8 mouse cellular contexts compared by ENCODE assay signal in the genomic region with DNA sequence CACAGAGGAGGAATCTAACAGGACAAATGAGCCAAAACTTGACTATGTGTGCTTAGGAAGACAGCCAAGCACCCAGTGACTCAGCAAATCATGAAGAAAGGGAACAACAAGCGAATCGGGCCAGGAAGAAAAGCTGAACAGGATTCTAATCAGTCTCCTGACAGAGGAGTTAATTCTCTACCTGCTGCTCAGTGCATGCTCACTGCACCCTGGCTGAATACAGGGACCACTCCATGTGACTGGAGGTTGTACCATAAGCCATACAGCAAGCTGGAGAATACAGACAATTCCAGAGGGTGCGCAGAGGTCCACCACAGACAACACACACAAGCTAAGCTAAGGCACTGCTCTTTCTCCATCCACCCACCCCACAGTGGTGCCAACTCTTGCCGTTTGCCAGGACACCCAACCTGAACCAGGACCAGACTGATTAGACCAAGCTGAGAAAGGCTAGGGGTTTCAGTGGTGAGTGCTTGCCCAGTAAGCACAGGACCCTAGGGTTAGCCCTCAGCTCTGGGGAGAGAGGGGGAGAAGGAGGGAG. TPM values are rescaled to one million over a fixed set of nuclear protein-coding genes. Genes with fewer than 3 reads are reported as not detected.
DNase-seq lines count a peak whose midpoint lies in the region; ATAC-seq and TF ChIP-seq lines count a peak whose summit lies in the region.

No protein-coding gene starts in this region.

- peak; percentile 84 to 92 for DNase-seq in adrenal gland, adult (ENCODE audit: inconsistent age in 2 of 2, low spot score in 1 of 2)
- DNase-seq in adrenal gland, postnatal 4 days (ENCODE audit: low spot score in 2 of 2), result no peak
- DNase-seq in ES-E14 (ENCODE audit: low read depth, low spot score), result no peak
- peak; percentile 24 to 44 for DNase-seq in frontal cortex, postnatal 25 days (ENCODE audit: low spot score in 2 of 2)
- DNase-seq in kidney, postnatal 0 days (ENCODE audit: low spot score), result peak; percentile 70
- DNase-seq in lung, adult 18-20 months, result peak; percentile 87 to 90
- no peak for DNase-seq in cerebellum, postnatal 25 days

- WGBS in kidney, postnatal 0 days, result 65% methylated on average over 4 of the region's 4 CpGs
- 69% methylated on average over 4 of the region's 4 CpGs for WGBS in intestine, postnatal 0 days

- H3K9ac ChIP-seq in ES-E14 (ENCODE audit: insufficient read depth, low read depth, low read length, poor library complexity, severe bottlenecking), result no peak overlapping the region
- H3K9ac ChIP-seq in kidney, postnatal 0 days (ENCODE audit: low read depth, low read length), result no peak overlapping the region
- no peak overlapping the region for H3K9ac ChIP-seq in intestine, postnatal 0 days (ENCODE audit: low read depth, low read length)

- in situ Hi-C loops in ES-E14 (cut with MboI; ENCODE audit: low sequenced_read_pairs in 2 of 2, unreplicated experiment in 2 of 2), result no loop called here

- no peak overlapping the region for H3K4me2 ChIP-seq in kidney, postnatal 0 days (ENCODE audit: low read length)
- H3K4me2 ChIP-seq in intestine, postnatal 0 days (replicated peaks; ENCODE audit: low read depth), result no peak overlapping the region

- no peak overlapping the region for H3K4me3 ChIP-seq in ES-E14 (ENCODE audit: insufficient read depth in 1 of 2, low read depth in 1 of 2, low read length in 2 of 2, poor library complexity in 1 of 2, severe bottlenecking in 1 of 2)
- H3K4me3 ChIP-seq in kidney, postnatal 0 days (replicated peaks; ENCODE audit: low read depth, low read length), result no peak overlapping the region
- H3K4me3 ChIP-seq in intestine, postnatal 0 days (ENCODE audit: low read depth, low read length), result no peak overlapping the region

- H3K4me1 ChIP-seq in ES-E14 (ENCODE audit: control insufficient read depth in 2 of 2, insufficient read depth in 2 of 2, low read length in 2 of 2, poor library complexity in 1 of 2), result peaks cover 6 to 12% of the 10 kb centered on the region in 2 experiments; a peak in 2 of 4 replicates
- H3K4me1 ChIP-seq in kidney, postnatal 0 days (replicated peaks; ENCODE audit: insufficient read depth, low read length), result peaks cover 15% of the 10 kb centered on the region
- H3K4me1 ChIP-seq in intestine, postnatal 0 days (replicated peaks; ENCODE audit: control insufficient read depth, insufficient read depth, low read length), result 0 out of 2 replicates have a peak, but pooled peaks cover 1% of the 10 kb centered on the region

- no peak for ATAC-seq in kidney, postnatal 0 days (replicated peaks; ENCODE audit: low FRiP score, low read depth)
- no peak for ATAC-seq in intestine, postnatal 0 days

- H3K9me3 ChIP-seq in ES-E14 (ENCODE audit: control insufficient read depth, insufficient read depth, low read depth, low read length), result no peaks in the 10 kb centered on the region
- no peaks in the 10 kb centered on the region for H3K9me3 ChIP-seq in kidney, postnatal 0 days (replicated peaks; ENCODE audit: low read length)
- no peaks in the 10 kb centered on the region for H3K9me3 ChIP-seq in intestine, postnatal 0 days (ENCODE audit: control insufficient read depth)

- H3K36me3 ChIP-seq in ES-E14 (ENCODE audit: control insufficient read depth, insufficient read depth, low read length, poor library complexity, severe bottlenecking), result no peaks in the 10 kb centered on the region; the same call in 1 of the 2 replicates
- H3K36me3 ChIP-seq in kidney, postnatal 0 days (ENCODE audit: insufficient read depth, low read length), result no peaks in the 10 kb centered on the region
- no peaks in the 10 kb centered on the region for H3K36me3 ChIP-seq in intestine, postnatal 0 days (ENCODE audit: control insufficient read depth, insufficient read depth)

- no peak overlapping the region for H3K27ac ChIP-seq in ES-E14 (ENCODE audit: insufficient read depth, low read depth, low read length, poor library complexity, severe bottlenecking)
- H3K27ac ChIP-seq in kidney, postnatal 0 days, result no peak overlapping the region
- no peak overlapping the region for H3K27ac ChIP-seq in intestine, postnatal 0 days (ENCODE audit: low read depth, low read length)

- no peaks in the 10 kb centered on the region for H3K27me3 ChIP-seq in kidney, postnatal 0 days (ENCODE audit: insufficient read depth, low read length)
- no peaks in the 10 kb centered on the region for H3K27me3 ChIP-seq in intestine, postnatal 0 days (replicated peaks; ENCODE audit: control insufficient read depth, insufficient read depth, low read length)

- TF ChIP-seq CTCF in kidney, postnatal 0 days (IDR thresholded peaks at IDR 0.05; ENCODE audit: low read depth), result no peak
- no peak for TF ChIP-seq CTCF in intestine, postnatal 0 days (IDR thresholded peaks at IDR 0.05; ENCODE audit: low read depth)

TF ChIP-seq in ES-E14, 5 proteins besides CTCF, POLR2A, EP300 and RAD21:
- TF ChIP-seq CHD2 (IDR thresholded peaks at IDR 0.05; ENCODE audit: low read depth, low read length) (no peak), ZNF384 (IDR thresholded peaks at IDR 0.05; ENCODE audit: low read depth, low read length) (no peak), HCFC1 (IDR thresholded peaks at IDR 0.05; ENCODE audit: borderline replicate concordance, insufficient read depth, low read length) (no peak), MAFK (IDR thresholded peaks at IDR 0.05; ENCODE audit: insufficient read depth, low read depth, low read length) (peak; percentile 58; the same call in 1 of the 2 replicates), ZC3H11A (IDR thresholded peaks at IDR 0.05; ENCODE audit: borderline replicate concordance, low read depth, low read length) (no peak)

RNA-seq across cellular contexts. Expression of a gene that starts 4.4 kb away (rescaled TPM):
- total RNA-seq in adrenal gland, postnatal 4 days (2021), result 100 to 1,000 TPM; 144 to 170 TPM
- total RNA-seq in ES-E14 (2012; rRNA removed), result 7.1 and 7.9 TPM in 2 replicates
- 177 and 224 TPM in 2 replicates for polyA plus RNA-seq in kidney, postnatal 0 days (2015; fragmentation: Nextera tagmentation; extraction: Ambion mirVana)
- 92.7 and 96.3 TPM in 2 replicates for polyA plus RNA-seq in intestine, postnatal 0 days (2015; fragmentation: Nextera tagmentation; extraction: Ambion mirVana)

RNA-seq across cellular contexts. Expression of a gene that starts 27.1 kb away (rescaled TPM):
- 100 to 1,000 TPM; 134 to 153 TPM for total RNA-seq in adrenal gland, postnatal 4 days (2021)
- total RNA-seq in ES-E14 (2012; rRNA removed), result 9.1 and 11.6 TPM in 2 replicates
- polyA plus RNA-seq in kidney, postnatal 0 days (2015; fragmentation: Nextera tagmentation; extraction: Ambion mirVana), result 148 and 155 TPM in 2 replicates
- polyA plus RNA-seq in intestine, postnatal 0 days (2015; fragmentation: Nextera tagmentation; extraction: Ambion mirVana), result 94.6 and 108 TPM in 2 replicates

RNA-seq across cellular contexts. Expression of a gene that starts 31.3 kb away (rescaled TPM):
- 10 to 100 TPM; 15.6 to 16.5 TPM for total RNA-seq in adrenal gland, postnatal 4 days (2021)
- total RNA-seq in ES-E14 (2012; rRNA removed), result 4.1 and 4.3 TPM in 2 replicates
- 21.8 and 22.1 TPM in 2 replicates for polyA plus RNA-seq in kidney, postnatal 0 days (2015; fragmentation: Nextera tagmentation; extraction: Ambion mirVana)
- polyA plus RNA-seq in intestine, postnatal 0 days (2015; fragmentation: Nextera tagmentation; extraction: Ambion mirVana), result 28.4 and 30.5 TPM in 2 replicates

RNA-seq across cellular contexts. Expression of a gene that starts 44.3 kb away (rescaled TPM):
- total RNA-seq in adrenal gland, postnatal 4 days (2021), result under 1 TPM in 1 of 2 experiments, not detected in 1; 0.31 TPM
- 0.74 TPM in 1 of 2 replicates, not detected in the other for total RNA-seq in ES-E14 (2012; rRNA removed)
- polyA plus RNA-seq in kidney, postnatal 0 days (2015; fragmentation: Nextera tagmentation; extraction: Ambion mirVana), result 0.14 and 0.17 TPM in 2 replicates
- polyA plus RNA-seq in intestine, postnatal 0 days (2015; fragmentation: Nextera tagmentation; extraction: Ambion mirVana), result 53.9 and 60.7 TPM in 2 replicates

Comparison
In these comparisons a context has a peak if more than half of its experiments do, and no peak if none do; other contexts are left out.
1. DNase-seq: peak in adrenal gland, adult (2 of 2), frontal cortex, postnatal 25 days (2 of 2), kidney, postnatal 0 days (single experiment) and lung, adult 18-20 months (2 of 2); none in adrenal gland, postnatal 4 days (0 of 2), ES-E14 (single experiment) and cerebellum, postnatal 25 days (0 of 2).
2. RNA of a gene that starts 4.4 kb away (total RNA-seq): 144 to 170 TPM in adrenal gland, postnatal 4 days; 7.1 to 7.9 TPM in ES-E14; every median in the first group is over 10 times any median in the second.
3. RNA of a gene that starts 27.1 kb away (total RNA-seq): 134 to 153 TPM in adrenal gland, postnatal 4 days; 9.1 to 11.6 TPM in ES-E14; every median in the first group is over 10 times any median in the second.